Mouse (Mus musculus) cerebellum, adult 2 months (tissue): ENCODE results near the gene Rpl7a. TPM values are rescaled to one million over a fixed set of nuclear protein-coding genes. Genes with fewer than 3 reads are reported as not detected.
A peak's percentile ranks its signal among the peaks of the same experiment; 100 is the strongest.

ENCODE experiments used
- DNase-seq, 2 experiments: peaks; one replicate each; pipeline ENCODE4 v3.0.0; 2021
- H3K27ac ChIP-seq: fragments of 200-500 bp; 2 replicates; pipeline ENCODE4 v1.5.1; 2012; ENCODE audit warnings: low read length, control low read depth, inconsistent platforms; ENCODE audit not compliant: insufficient read depth
- H3K27me3 ChIP-seq: fragments of 200-500 bp; 2 replicates; pipeline ENCODE4 v1.6.1; 2012; ENCODE audit warnings: inconsistent platforms, mild to moderate bottlenecking, low read length, moderate library complexity; ENCODE audit not compliant: control insufficient read depth, insufficient read depth
- H3K4me1 ChIP-seq: fragments of 200-500 bp; 2 replicates; pipeline ENCODE4 v1.6.1; 2011; ENCODE audit warnings: low read length; ENCODE audit not compliant: control insufficient read depth, insufficient read depth
- H3K4me3 ChIP-seq: fragments of 200-500 bp; replicated peaks from 2 replicates; pipeline ENCODE3; 2011; ENCODE audit warnings: mild to moderate bottlenecking, low read depth, low read length, control low read depth; ENCODE audit not compliant: insufficient read depth
- CTCF ChIP-seq: fragments of 200-500 bp; IDR thresholded peaks from 2 replicates; pipeline ENCODE4 v1.5.1; 2011; ENCODE audit warnings: low read depth, mild to moderate bottlenecking, control low read depth, low read length, moderate library complexity, borderline replicate concordance; ENCODE audit not compliant: insufficient read depth
- POLR2A ChIP-seq: fragments of 200-500 bp; IDR thresholded peaks from 2 replicates; pipeline ENCODE4 v1.6.1; 2011; ENCODE audit warnings: low read length, control low read depth, borderline replicate concordance; ENCODE audit not compliant: insufficient read depth
- WGBS: fragments of 180-500 bp; shearing (Covaris S2); methylation state at CpG from one replicate; pipeline ENCODE4 v1.1.7; 2018; 5-methylcytosine and 5-hydroxymethylcytosine counted together
- polyA plus RNA-seq: library from polyadenylated mRNA; depleted of rRNA; stranded (reverse); fragments of >200 nt; gene quantifications from 2 replicates; pipeline ENCODE4 v1.2.3, GENCODE M21; 2012

Rpl7a gene
- polyA plus RNA-seq, 1 experiment = 670 TPM

GRCm38 (mm10) chr2:26915927-26916728, 5.6 kb downstream of the Rpl7a start, which contains the start of the genes Surf2 and Surf1:
TSS of gene Surf2 (plus strand) at chr2:26916367.
TSS of gene Surf1 (minus strand) at chr2:26916530.
- WGBS = 1% methylated on average over 47 of the region's 47 CpGs
- Histone ChIP-seq H3K27ac (peak within 1 kb of the TSS; percentile 39), H3K27me3 (no peaks in the 10 kb centered on the region), H3K4me3 (peak within 1 kb of the TSS; percentile 84), H3K4me1 (peaks cover 12% of the 10 kb centered on the region)
- no peak for TF ChIP-seq CTCF
- peak; percentile 89 for TF ChIP-seq POLR2A
- peak; percentile 84 to 86 for DNase-seq

DNA sequence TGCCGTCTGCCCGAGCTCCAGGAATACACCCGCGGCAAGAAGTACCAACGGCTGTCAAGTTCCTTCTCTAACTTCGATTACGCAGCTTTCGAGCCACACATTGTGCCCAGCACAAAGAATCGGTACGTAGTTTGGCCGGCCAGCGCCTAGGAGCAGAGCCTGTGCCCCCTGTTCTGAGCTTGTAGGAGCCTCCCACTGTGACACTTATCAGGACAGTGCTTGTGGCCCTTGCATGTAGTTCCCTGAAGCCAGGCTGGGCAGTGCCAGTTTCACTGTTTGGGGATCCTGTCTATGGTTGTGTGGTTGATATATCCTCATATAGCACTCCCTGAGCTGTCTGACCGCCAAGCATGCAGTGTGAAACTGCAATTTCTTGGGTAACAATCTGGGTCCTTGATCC, 6.2 kb downstream of the Rpl7a start:
- H3K27me3 ChIP-seq = no peaks in the 10 kb centered on the region
- H3K27ac ChIP-seq = peak overlapping the region; percentile 19; the same call in 1 of the 2 replicates
- under 1% methylated on average over 13 of the region's 13 CpGs for WGBS
- peak overlapping the region; percentile 84 for H3K4me3 ChIP-seq
- H3K4me1 ChIP-seq = peaks cover 12% of the 10 kb centered on the region
- no peak for DNase-seq
- TF ChIP-seq CTCF (no peak), POLR2A (no peak)

- no peak for DNase-seq
- TF ChIP-seq CTCF (no peak), POLR2A (no peak)
- peaks cover 12% of the 10 kb centered on the region for H3K4me1 ChIP-seq
- no peak overlapping the region for H3K27ac ChIP-seq
- no peaks in the 10 kb centered on the region for H3K27me3 ChIP-seq
- H3K4me3 ChIP-seq = no peak overlapping the region
- WGBS = 63% methylated on average over 3 of the region's 3 CpGs
Observed at GRCm38 (mm10) chr2:26919684-26920083, 9.1 kb downstream of the Rpl7a start.

DNA sequence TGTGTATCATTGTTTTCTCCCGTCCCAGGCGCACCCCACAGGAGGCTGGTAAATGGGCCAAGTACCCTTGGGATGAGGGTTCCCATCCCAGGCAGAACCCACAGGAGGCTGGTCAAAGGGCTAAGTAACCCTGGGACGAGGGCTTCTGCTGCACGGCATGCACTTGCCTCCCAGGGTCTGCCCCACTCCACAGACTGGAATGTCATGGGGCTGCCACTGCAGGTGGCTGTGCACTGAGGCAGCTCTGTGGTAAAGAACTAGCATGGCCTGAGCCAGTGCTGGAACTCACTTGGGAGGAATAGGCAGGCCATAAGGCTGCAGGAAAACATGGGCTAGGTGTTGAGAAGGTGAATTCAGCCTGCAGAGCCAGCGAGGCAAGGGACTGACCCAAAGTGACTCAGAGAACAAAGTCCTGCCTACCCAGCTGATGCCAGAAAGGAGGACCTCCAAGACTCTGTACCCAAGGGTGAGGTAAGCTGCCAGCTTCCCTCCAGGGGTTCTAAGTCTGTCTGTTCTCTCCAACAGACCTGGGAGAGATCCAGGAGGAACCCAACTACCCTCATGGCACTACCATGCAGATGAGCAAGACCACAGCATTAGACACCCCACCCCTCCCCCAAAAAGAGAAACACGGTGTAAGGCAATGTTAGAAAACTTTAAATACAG, 9.8 kb downstream of the Rpl7a start:
- Histone ChIP-seq H3K4me3 (no peak overlapping the region), H3K27me3 (no peaks in the 10 kb centered on the region), H3K27ac (no peak overlapping the region), H3K4me1 (peaks cover 12% of the 10 kb centered on the region)
- TF ChIP-seq POLR2A = no peak
- TF ChIP-seq CTCF = no peak
- DNase-seq = no peak
- 71% methylated on average over 6 of the region's 6 CpGs for WGBS

DNA sequence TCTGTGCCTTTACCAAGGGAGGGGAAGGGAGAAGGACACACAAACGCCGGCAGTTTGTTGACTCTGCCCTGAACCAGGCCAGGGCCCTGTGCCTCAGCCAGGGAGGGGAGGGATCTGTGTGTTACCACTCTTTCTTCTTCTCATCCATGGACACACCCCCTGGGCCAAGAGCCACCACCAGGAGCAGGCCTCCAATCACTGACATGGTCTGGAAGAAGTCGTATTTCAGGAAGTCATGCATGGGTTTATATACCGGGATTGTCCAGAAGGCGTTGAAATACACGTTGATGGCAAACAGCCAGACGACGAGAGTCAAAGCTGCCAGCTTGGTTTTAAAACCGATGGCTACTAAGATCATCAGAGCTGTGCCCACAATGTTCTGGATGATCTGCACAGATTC, 11.2 kb downstream of the Rpl7a start:
- no peak overlapping the region for H3K27ac ChIP-seq
- no peak for DNase-seq
- no peaks in the 10 kb centered on the region for H3K27me3 ChIP-seq
- no peak for TF ChIP-seq CTCF
- no peak for TF ChIP-seq POLR2A
- H3K4me3 ChIP-seq = no peak overlapping the region
- 31% methylated on average over 9 of the region's 9 CpGs for WGBS
- H3K4me1 ChIP-seq = peaks cover 12% of the 10 kb centered on the region

- TF ChIP-seq POLR2A (no peak), CTCF (no peak)
- Histone ChIP-seq H3K4me1 (peaks cover 13% of the 10 kb centered on the region), H3K4me3 (no peak overlapping the region), H3K27me3 (no peaks in the 10 kb centered on the region), H3K27ac (no peak overlapping the region)
- DNase-seq = no peak
- WGBS = 73% methylated on average over 6 of the region's 6 CpGs
Observed at GRCm38 (mm10) chr2:26927745-26928476, 17.3 kb downstream of the Rpl7a start.

- TF ChIP-seq POLR2A = no peak
- peak; percentile 68; the same call in 1 of the 2 replicates for TF ChIP-seq CTCF
- WGBS = 6% methylated on average over 1 of the region's 1 CpGs
- no peak overlapping the region for H3K4me3 ChIP-seq
- H3K4me1 ChIP-seq = peaks cover 13% of the 10 kb centered on the region
- DNase-seq = peak; percentile 71 to 74
- no peak overlapping the region for H3K27ac ChIP-seq
- H3K27me3 ChIP-seq = no peaks in the 10 kb centered on the region
Observed at GRCm38 (mm10) chr2:26930390-26930789, 19.8 kb downstream of the Rpl7a start.
